In the genomic region with DNA sequence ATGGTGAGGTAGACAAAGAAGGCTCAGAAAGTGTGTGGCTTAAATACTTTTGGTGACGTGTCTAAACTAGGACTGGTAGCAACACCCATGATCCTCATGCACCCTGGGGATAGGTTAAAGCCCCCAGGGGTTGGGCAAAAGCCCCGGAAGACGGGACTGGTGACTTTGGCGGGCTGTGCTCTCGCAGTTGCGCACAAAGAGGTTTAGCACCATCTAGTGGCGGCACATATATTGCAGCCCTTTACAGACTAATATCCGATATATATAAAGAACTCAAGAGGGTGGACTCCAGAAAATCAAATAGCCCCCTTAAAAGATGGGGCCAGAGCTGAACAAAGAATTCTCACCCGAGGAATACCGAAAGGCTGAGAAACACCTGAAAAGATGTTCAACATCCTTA, we compare ENCODE assay signal across 9 mouse cellular contexts. TPM values are rescaled to one million over a fixed set of nuclear protein-coding genes. Genes with fewer than 3 reads are reported as not detected.
DNase-seq lines count a peak whose midpoint lies in the region; ATAC-seq lines count a peak whose summit lies in the region.
"Not testable (repeated sequence)": the region's sequence is repeated elsewhere in the genome, so short reads cannot be mapped to it uniquely, and the experiment has no call there.
"Had no signal": no experiment of that assay in that cellular context is flagged by ENCODE, and none has a peak within 500 bp of the region (broad histone marks: within the 10 kb centered on the region; RNA-seq: fewer than 3 reads in every experiment).

No protein-coding gene starts in this region.

- under 1% methylated on average over 10 of the region's 10 CpGs for WGBS in hindbrain, embryonic 11.5 days
- 3% methylated on average over 10 of the region's 10 CpGs for WGBS in lung, embryonic 15.5 days

- not testable (repeated sequence) for H3K4me3 ChIP-seq in hindbrain, embryonic 11.5 days (ENCODE audit: low read depth, low read length)
- 0 out of 2 replicates have a peak overlapping the region, but pooled peaks have one; percentile 15 for H3K4me3 ChIP-seq in lung, embryonic 15.5 days

- not testable (repeated sequence) for H3K9me3 ChIP-seq in hindbrain, embryonic 11.5 days (ENCODE audit: control insufficient read depth, low read length); lung, embryonic 15.5 days

- H3K4me1 ChIP-seq in hindbrain, embryonic 11.5 days (replicated peaks; ENCODE audit: control insufficient read depth, insufficient read depth, low read length); lung, embryonic 15.5 days: not testable (repeated sequence)

- H3K27me3 ChIP-seq in hindbrain, embryonic 11.5 days (ENCODE audit: control insufficient read depth, insufficient read depth, low read length); lung, embryonic 15.5 days: not testable (repeated sequence)

- H3K27ac ChIP-seq in hindbrain, embryonic 11.5 days (ENCODE audit: low read depth, low read length); lung, embryonic 15.5 days: not testable (repeated sequence)

- H3K36me3 ChIP-seq in hindbrain, embryonic 11.5 days (ENCODE audit: control insufficient read depth, insufficient read depth, low read length); lung, embryonic 15.5 days: not testable (repeated sequence)

- not testable (repeated sequence) for H3K4me2 ChIP-seq in hindbrain, embryonic 11.5 days (replicated peaks; ENCODE audit: low read depth, low read length)
- peak overlapping the region; percentile 41 for H3K4me2 ChIP-seq in lung, embryonic 15.5 days

- ATAC-seq in hindbrain, embryonic 11.5 days (ENCODE audit: low FRiP score); lung, embryonic 15.5 days (ENCODE audit: borderline replicate concordance, extremely low read depth, low FRiP score, low TSS enrichment): not testable (repeated sequence)

- not testable (repeated sequence) for H3K9ac ChIP-seq in hindbrain, embryonic 11.5 days (ENCODE audit: low read depth, low read length); lung, embryonic 15.5 days

- peak; percentile 17 for DNase-seq in Muller cell, postnatal 12 days (ENCODE audit: inconsistent ontology term)
- peak; percentile 25 for DNase-seq in cerebellum, adult 8-10 months
- peak; percentile 12 for DNase-seq in forelimb bud, embryonic 11.5 days (ENCODE audit: low read depth, low spot score)
- peak; percentile 76 for DNase-seq in hindbrain, embryonic 11.5 days (ENCODE audit: low spot score)
- peak; percentile 18 for DNase-seq in layer of hippocampus, adult 9-11 months
- DNase-seq in retina, embryonic 14.5 days (ENCODE audit: low spot score): peak; percentile 74
- peak; percentile 57 for DNase-seq in thymus, postnatal 25 days

RNA-seq across cellular contexts. Expression of a gene that starts 12.3 kb away (rescaled TPM):
- not detected in 2 replicates for polyA plus RNA-seq in hindbrain, embryonic 11.5 days (2014; fragmentation: Nextera tagmentation; extraction: Ambion mirVana)
- polyA plus RNA-seq in lung, embryonic 15.5 days (2015; fragmentation: Nextera tagmentation; extraction: Ambion mirVana): not detected in 2 replicates
- polyA plus RNA-seq: limb, embryonic 15.5 days had no signal

RNA-seq across cellular contexts. Expression of a gene that starts 37.1 kb away (rescaled TPM):
- polyA plus RNA-seq in hindbrain, embryonic 11.5 days (2014; fragmentation: Nextera tagmentation; extraction: Ambion mirVana): not detected in 2 replicates
- polyA plus RNA-seq in lung, embryonic 15.5 days (2015; fragmentation: Nextera tagmentation; extraction: Ambion mirVana): not detected in 2 replicates
- polyA plus RNA-seq: limb, embryonic 15.5 days had no signal

Comparison
In these comparisons a context has a peak if more than half of its experiments do, and no peak if none do; other contexts are left out.
1. DNase-seq: peak in every context shown above with its lines; median percentile 76 in hindbrain, embryonic 11.5 days; 74 in retina, embryonic 14.5 days; 57 in thymus, postnatal 25 days; 25 in cerebellum, adult 8-10 months; 18 in layer of hippocampus, adult 9-11 months; 17 in Muller cell, postnatal 12 days; 12 in forelimb bud, embryonic 11.5 days.